Mouse (Mus musculus) neural tube, embryonic 10.5 days (tissue): ENCODE results near the gene Mmgt2.
A peak's percentile ranks its signal among the peaks of the same experiment; 100 is the strongest.

Experiments used
- DNase-seq: peaks from one replicate; pipeline ENCODE4 v3.0.0-alpha.2; 2017; ENCODE audit warnings: low spot score; ENCODE audit errors: extremely low spot score

Gene Mmgt2

DNA sequence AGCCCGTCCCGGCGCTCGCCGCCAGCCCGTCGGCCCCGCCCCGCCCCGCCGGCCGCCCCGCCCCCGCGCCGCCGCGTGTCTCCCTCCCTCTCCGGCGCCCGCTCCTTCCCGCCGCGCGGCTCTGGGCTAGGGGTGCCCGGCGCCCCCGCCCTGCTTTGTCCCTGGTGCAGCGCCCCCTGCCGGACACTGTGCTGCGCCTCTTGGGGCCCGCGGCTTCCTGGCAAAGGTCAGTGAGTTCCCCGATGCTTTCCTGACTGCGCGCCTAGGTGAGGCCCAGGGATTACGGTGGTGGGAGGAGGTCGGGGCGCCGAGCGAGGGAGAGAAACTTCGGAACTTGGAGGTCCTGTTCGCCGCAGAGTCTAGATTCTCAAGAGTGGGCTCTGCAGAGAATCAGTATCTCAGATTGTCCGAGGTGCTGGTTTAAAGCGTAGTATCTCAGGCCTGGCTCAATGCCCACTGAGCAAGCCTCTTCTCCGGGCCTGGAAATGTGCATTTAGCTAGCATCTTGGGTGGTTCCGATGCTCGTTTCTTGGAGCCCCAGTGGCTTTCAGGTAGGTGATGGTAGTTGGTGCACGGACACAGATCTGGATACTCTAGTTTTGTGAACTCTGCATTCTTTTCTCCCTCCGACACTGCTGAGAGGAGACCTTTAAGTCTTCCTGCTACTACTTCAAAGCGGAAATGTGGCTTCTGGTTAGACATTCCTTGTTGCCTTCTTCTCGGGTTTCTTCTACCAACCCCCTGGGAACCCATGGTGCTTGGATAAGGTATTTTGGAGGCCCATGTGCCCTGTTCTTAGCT lies at the start of gene Mmgt2:
TSS of gene Mmgt2 (plus strand) at position 74 of the 801 bp plus-strand sequence.
- peak; percentile 99 for DNase-seq

DNA sequence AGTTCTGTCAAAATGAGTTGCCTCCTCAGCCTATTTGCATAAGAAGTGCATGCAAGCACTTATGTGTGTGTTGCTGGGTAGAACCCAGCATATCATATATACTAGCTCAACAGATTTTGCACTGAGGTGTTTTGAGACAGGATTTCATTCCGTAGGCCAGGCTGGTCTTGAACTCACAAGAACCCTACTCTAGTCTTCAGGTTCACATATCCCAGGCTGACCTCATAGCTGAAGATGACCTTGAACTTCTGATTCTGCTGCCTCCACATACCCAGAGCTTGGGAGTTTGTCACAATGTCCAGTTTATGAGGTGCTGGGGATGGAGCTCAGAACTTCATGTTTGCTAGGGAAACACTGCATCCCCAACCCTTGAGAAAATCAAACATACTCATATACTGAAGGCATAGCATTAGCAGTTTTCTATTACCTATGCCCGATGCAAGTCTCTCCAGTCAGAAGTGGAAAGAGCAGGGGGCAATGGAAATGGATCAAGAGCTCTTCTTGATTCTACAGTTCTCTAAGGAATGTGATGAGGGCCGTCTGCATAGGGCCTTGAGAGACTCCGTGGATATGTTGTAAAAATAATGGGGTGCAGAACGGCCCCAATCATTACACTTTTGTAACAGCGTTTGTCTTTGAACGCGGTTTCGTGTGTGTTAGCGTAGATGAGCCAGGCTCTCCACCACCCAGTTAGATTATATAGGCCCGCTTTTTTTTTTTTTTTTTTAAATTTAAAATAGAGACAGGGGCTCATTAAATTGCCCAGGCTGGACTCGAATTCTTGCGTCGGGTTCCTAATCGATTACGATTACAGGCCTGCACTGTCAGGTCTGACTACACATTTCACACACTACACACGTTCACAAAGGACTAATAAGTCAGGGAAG lies 46.5 kb upstream of the Mmgt2 start:
- DNase-seq, result no peak

DNA sequence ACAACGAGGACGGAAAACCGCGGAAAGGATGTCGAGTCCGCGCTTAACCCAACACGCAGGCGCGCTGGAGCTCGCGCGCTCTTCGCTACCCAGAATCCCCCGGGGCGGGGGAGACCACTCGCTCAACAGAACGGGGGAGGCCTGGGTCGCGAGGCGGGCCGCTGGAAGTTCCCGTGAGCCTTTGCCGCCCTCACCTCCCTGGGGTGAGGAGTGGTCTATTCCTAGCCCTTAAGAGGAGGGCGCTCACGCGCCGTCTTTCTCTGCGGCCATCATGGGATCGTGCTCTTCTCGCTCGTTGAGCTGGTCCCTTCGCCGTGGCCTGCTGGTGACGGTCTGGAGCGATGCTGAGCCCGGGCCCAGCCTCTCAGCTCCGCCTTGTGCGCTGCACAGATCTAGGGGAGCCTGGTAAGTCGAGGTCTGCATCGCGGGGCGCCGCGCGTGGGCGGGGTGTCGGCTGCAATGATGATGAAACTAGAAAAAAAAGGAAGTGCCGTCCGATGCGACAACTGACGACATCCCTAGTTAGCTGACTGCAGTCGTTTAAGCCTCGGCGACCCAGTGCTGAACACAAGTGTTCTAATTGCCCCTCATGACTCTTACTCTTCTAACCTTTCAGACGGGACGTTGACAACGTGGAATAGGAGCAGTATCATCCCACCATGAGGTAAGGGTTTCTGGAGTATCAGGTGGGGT lies 45.7 kb upstream of the Mmgt2 start:
- peak; percentile 98 for DNase-seq

DNA sequence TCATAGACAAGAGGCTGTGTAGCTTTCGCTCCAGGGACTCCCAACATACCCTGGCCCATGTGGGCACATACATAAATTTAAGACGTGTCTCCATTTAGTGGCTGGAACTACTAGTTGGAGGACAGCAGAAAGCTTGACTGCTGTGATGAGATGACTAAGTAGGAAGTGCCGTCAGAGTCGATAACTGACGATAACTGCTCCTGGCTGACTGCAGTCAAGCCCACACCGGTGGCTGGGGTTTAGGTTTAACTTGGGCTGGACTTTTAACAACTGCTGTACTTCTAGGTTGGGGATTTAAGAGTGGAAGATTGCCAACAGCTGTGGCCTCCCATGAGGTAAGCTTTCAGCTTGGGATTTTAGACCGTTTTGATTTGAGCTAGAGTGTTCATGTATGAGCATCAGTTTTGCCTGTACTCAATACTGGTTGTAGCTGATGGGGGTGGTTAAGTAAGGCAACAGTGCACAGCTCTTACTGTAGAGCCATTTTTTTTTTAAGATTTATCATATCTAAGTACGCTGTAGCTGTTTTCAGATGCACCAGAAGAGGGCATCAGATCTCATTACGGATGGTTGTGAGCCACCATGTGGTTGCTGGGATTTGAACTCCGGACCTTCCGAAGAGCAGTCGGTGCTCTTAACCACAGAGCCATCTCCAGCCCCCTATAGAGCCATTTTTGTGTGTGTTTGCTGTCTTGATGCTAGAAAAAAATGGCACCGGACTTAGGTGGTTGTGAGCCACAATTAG lies 45.0 kb upstream of the Mmgt2 start:
- DNase-seq, result no peak

DNA sequence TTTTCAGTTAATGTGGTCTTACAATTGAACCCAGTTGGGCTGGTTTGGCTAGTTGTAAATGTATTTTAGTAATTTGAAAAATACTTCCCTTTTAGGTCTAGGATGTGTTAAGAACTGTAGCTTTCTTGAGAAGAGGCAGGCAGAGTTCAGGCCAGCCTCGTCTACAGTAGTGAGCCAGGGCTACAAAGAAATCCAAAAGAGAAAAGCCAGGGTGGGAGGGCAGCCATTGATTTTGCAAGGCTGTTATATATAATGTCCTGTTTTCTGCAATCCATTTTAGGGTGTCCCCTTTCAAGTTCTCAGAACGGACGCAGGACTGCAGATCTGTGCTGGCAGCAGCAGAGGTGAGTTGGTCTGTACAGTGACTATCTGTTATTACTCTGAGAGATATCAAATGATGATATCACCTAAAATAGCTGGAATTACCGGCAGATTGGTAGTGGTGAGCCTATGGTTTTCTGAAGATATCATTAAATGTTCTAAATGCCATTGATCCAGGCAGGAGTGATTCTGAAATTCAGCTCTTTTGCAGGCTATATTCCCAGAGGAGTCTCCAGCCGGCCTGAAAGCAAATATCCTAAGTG lies 44.2 kb upstream of the Mmgt2 start:
- no peak for DNase-seq

DNA sequence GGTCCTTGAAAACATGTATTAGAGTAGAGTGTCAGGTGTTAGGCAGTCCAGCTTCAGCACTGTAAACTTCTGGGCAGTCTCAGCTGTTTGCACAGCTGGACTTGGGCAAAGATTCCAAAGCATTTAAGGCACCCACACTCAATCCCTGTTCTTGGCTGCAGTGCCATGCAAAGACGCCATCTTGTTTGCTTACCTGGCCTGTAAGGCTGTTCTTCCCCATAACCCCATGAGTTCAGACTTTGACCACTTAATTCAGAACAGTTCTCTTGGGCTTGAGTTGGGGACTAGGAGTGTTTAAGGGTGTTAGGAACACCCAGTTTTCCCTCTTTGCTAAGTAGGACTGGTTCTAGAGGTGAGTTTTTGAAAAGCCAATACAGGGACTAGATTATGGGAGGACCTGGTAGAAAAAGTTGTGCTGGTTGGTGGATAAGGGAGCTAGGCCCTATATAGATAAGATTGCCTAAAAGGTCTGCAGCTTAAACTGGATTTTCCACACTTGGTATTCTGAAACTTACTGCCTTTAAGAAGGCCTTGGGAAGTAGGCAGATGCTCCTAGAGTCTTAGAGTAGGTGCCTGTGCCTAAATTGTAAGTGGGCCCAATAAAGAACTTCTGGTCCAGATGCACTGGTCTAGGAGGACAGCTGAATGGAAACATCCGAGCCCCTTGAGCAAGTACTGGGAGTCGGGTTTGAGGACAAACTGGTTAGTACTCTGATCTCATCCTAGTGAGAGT lies 43.4 kb upstream of the Mmgt2 start:
- DNase-seq, result no peak

DNA sequence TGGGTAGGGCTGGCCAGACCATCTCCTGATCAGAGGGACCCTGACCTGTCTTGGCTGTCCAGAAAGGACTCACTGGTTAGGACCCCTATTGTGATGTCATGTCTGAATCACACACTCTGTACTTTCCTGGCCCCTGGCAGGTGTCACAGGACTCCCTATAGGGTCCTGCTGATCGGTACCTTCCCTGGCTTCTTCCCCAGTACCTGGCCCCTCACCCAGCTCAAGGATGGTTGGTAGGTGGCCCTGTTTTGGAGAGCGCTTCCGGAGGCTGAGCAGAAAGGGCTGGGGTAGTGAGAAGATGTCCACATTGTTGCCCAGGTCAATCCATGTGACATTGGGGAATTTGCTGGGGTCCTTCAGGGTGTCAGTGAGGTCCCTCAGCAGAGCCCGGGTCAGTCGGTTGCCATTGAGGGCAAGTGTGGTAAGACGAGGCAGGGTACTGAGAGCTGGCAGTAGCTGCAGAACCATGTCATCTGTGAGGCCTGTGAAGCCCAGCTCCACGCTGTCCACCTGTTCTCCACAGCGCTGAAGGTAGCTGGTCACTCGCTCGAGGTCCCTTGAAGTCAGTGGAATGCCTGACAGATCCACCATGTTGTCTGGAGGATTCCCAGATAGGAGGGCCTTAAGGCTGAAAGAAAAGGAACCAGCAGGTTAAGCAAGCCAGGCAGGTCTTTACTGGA lies 42.7 kb upstream of the Mmgt2 start:
- peak; percentile 57 for DNase-seq

DNA sequence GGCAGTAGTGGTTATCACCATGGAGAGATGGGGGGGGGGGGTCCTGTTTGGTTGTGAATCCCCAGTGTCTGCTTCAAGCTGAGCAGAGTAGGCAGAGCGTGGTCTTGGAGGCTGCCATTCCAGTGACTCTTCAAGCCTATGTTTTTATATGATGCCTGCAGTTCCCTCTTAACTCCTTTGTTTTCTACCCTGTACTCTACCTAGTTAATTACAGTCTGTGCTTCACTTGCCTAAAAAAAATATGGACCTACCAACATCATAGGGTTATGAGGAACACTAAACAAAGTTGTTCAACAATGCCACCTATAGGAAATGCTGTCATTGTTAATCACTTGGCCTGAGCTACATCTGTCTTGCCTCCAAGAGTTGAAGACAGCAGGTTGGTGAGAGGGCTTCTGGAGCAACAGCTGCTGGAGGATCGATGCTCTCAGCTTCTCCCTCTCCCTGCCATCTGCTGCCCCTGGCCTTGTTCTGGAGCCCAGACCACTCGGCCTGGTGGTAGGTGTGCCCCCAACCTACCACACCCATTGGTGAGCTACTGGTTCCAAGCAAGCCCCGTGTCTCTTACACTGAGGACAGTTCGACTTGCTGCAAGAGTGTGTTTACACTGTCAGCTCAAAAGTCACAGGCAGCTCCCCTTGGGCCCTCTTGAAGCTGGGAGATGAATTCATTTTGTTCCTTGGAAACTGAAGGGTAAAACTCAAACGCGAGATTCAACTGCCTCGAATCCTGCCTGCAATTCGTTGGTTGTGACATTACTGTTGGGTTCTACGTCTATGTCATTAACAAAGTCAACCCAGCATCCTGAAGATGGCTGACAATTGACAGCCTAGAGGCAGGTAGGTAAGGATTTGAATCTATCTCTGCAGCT lies 41.9 kb upstream of the Mmgt2 start:
- no peak for DNase-seq

DNA sequence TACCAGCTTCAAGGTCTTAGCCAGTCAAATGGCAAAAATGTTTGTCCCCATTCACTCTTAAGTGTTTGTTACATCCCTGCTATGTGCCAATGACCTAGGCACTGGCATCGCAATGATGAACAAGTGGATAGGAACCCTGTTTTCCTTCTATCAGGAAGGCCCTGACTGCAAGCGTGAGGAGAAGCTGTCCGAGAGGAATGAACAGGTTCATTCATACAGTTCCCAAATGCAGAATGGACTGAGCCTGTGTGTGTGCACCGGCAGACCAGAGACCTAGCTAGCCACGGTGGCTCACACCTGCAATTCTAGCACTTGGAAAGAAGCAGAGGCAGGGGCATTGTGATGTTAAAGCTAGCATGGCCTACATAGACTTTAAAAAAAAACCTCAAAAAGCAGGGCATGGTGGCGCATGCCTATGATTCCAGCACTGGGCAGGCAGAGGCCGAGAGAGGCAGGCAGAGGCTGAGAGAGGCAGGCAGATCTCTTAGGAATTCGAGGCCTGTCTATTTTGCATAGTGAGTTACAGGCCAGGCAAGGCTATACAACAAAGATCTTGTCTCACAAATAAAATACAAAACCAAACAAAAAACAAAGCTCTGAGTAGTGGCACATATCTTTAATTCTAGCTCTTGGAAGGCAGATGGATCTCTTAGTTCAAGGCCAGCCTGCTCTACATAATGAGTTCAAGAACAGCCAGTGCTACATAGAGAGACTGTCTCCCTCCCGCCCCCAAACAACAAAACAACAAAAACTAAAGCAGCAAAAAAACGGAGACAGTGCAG lies 41.1 kb upstream of the Mmgt2 start:
- DNase-seq, result no peak

DNA sequence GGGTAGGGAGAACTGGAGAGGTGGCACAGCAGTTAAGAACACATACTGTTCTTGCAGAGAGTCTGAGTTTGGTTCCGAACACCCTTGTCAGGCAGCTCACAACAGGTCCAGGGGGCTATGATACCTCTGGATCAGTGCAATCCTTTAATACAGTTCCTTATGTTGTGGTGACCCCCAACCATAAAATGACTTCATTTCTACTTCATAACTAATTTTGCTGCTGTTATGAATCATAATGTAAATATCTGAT lies 40.6 kb upstream of the Mmgt2 start:
- no peak for DNase-seq

DNA sequence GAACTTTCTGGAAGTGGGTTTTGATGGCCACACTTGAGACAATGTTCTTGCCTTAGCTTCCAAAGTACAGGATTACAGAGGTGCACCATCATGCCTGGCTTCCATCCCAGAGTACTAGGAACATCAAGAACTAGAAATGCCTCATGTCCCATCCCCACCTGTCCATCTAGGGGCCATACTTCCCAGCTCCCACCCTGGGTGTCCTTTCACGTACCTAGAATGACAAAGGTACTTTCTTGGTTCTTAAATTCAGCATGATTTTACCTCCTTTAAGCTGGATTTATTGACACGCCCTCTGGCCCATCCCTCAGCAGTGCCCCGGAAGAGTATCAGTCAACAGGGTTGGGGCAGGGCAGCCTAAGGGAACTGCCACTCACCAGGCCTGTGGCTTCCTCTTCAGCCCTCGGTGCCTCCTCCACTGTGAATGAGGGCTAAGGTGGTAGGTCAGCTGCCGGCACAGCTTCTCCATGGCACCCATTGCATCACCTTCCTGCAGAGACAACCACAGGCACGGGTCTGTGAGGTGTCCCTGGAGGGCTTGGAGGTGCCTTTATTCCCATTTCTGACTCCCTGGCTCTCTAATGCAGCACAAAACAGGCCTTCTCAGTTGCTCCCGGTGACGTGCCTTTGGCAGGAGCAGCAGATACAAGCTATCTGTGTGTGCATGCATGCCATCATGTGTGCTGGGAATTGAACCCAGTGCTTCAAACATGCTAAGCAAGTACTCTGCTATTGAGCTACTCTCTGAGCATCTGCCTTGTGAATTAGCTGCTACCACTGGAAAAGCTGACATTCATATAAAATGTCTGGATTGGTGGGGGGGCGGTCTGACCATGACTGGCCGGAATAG lies 39.4 kb upstream of the Mmgt2 start:
- DNase-seq, result no peak

DNA sequence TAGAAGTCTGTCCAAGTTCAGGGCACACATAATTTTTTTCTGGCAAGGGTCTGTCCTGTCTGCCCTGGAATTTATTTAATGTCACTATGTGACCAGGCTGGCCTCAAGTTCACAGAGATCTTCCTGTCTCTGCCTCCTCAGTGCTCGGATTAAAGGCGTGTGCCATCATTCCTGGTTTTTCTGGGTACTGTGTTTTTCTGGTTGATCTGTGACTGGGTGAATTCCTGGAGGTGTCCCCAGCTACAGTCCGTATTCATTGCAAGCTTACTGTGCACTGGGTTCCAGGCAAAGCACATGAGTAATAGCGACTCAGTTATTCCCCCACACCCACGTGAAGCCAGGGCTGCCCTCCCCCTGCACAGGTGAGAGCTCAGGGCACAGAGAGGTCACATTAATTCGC lies 38.2 kb upstream of the Mmgt2 start:
- DNase-seq, result no peak

DNA sequence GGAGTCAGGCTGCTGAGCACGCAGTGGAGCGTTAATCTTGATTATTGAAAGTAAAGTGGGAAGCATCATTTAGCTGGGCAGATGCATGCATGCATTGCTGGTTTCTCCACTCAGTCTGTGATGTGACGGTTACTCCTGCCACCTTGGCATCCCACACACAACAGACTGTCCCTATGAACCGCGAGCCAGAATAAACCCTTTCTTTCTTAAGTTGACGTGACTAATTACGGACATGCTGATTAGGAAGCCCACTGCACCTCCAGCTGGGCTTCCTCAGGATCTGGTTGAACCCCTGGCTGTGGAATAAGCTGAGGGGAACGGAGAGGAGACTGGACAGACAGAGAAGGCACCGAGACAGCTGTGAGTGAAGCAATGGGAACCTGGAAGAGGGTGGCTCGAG lies 35.9 kb upstream of the Mmgt2 start:
- no peak for DNase-seq

DNA sequence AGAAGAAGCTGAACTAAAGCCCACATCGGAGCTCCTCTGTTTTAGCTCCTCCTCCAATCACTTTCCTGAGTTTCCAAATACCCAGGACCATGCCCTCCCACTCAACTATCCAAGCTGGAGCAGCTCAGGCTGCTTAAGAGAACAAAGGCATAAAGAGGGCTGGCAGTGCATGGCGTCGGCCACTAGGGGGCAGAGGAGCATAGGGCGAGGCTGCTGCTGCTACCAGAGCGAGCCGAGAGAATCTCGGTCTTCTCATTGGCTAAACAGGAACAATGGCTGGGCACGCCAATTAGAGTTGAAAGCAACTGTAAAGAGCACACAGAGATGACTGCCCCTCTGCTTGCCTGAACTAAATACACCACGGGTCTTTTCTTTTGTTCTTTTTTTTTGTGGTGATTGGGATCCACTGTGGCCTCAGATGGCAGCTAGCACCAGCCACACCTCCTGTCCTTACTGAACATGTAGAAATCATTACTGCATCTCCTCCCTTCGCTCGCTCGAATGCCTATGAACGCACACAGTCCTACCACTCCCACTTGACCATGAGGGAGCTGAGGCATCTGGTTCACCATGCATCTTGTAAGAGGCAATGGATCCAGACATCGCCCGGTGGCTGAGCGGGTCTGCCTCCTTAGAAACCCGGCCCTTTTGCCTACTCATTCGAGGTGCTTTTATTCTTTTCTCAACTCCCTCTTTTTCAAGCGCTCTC lies 34.7 kb upstream of the Mmgt2 start:
- DNase-seq, result peak; percentile 98

DNA sequence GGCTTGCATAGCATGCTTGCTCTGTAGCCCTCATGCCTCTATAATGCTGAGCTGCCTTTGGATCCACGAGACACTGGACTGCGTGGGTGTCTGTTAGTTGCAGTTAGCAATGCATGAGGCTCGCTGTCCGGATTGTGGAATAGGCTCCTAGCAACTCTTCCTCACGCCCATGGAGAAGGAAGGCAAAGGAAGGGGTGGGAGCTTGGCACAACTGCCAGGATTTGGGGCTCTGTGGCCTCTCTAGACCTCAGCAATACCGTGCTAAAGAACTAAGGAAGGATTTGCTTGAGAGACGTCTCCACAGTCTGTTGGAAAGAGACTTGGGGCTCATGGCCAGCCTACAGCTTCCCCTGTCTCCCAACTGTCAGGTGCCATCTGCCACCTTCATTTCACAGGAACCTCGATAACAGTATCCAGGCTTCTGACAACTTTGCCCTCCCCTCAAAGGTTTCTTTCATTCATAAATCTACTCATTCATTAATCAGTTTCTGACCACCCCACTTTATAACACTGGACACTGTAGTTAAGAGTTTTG lies 33.5 kb upstream of the Mmgt2 start:
- no peak for DNase-seq

DNA sequence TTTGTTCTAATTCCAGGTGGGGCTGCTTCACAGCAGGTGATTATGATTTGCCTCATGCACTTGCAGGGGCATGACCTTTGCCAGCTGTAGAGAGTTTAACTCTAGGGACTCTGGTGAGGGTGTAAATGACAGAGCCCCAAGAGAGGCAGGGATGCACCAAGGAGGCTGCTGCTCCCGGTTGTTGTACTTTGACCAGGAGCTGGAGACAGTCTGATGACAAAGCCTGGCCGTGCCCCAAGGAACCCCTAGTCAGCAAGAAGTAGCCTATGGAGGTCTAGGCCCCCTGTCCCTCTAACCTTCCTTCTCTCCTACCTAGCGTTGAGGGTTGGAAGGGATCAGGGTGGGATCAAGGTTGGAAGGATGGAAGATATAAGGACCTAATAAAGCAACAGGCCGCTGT lies 33.0 kb upstream of the Mmgt2 start:
- no peak for DNase-seq
